Mouse (Mus musculus): ENCODE results near the gene Cblc. TPM values are rescaled to one million over a fixed set of nuclear protein-coding genes. Genes with fewer than 3 reads are reported as not detected.

Gene Cblc
- polyA plus RNA-seq, 1 experiment from 2014 or later: not detected

DNA sequence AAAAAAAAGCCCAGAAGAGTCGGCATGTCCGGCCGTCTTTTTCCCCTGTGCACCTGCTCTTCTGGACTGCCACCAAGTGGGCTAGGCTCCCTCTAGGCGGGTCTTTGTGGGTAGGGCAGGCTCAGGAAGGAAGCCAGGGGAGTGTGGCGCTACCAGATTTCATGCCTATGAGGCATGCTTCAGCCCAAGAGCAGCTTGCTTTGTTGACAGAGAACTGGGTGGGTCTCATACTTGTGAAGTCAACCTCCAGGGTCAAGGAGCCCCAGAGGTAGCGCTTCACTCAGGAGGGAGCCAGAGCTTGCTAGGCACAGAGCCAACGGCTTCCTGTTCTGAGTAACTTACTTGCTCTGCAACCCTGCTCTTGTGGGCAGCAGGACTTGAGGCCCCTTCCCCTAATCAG lies 43.0 kb downstream of the Cblc start:
- Histone ChIP-seq H3K4me3 (ENCODE audit: low read depth, low read length) (no peak overlapping the region), H3K27me3 (replicated peaks; ENCODE audit: control insufficient read depth, insufficient read depth, low read length) (no peaks in the 10 kb centered on the region), H3K9ac (ENCODE audit: low read length) (no peak overlapping the region), H3K9me3 (replicated peaks; ENCODE audit: control insufficient read depth, low read length) (no peaks in the 10 kb centered on the region), H3K27ac (ENCODE audit: low read depth, low read length) (no peak overlapping the region), H3K4me1 (ENCODE audit: control insufficient read depth, insufficient read depth, low read length) (no peaks in the 10 kb centered on the region), H3K4me2 (ENCODE audit: low read length) (no peak overlapping the region), H3K36me3 (ENCODE audit: control insufficient read depth, insufficient read depth, low read length) (no peaks in the 10 kb centered on the region)
- ATAC-seq: no peak
- 82% methylated on average over 7 of the region's 7 CpGs for WGBS
- DNase-seq (ENCODE audit: low spot score): no peak

DNA sequence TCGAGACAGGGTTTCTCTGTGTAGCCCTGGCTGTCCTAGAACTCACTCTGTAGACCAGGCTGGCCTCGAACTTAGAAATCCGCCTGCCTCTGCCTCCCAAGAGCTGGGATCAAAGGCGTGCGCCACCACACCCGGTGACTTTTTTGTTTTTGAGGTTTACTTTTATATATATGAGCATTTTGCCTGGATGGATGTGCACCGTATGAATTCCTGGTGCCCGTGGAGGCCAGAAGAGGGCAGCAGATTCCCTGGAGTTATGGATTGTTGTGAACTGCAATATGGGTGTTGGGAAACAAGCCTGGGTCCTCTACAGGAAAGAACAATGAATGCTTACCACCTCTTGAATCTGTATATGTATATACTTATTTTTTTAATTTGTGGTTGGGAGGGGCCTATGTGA lies 44.0 kb downstream of the Cblc start:
- no peaks in the 10 kb centered on the region for H3K36me3 ChIP-seq (ENCODE audit: control insufficient read depth, insufficient read depth, low read length)
- no peaks in the 10 kb centered on the region for H3K27me3 ChIP-seq (replicated peaks; ENCODE audit: control insufficient read depth, insufficient read depth, low read length)
- DNase-seq (ENCODE audit: low spot score): no peak
- no peak overlapping the region for H3K4me3 ChIP-seq (ENCODE audit: low read depth, low read length)
- H3K4me1 ChIP-seq (ENCODE audit: control insufficient read depth, insufficient read depth, low read length): peaks cover 9% of the 10 kb centered on the region; the same call in 1 of the 2 replicates
- H3K4me2 ChIP-seq (ENCODE audit: low read length): no peak overlapping the region
- H3K9me3 ChIP-seq (replicated peaks; ENCODE audit: control insufficient read depth, low read length): no peaks in the 10 kb centered on the region
- WGBS: 75% methylated on average over 8 of the region's 8 CpGs
- ATAC-seq: no peak
- no peak overlapping the region for H3K27ac ChIP-seq (ENCODE audit: low read depth, low read length)
- no peak overlapping the region for H3K9ac ChIP-seq (ENCODE audit: low read length)

DNA sequence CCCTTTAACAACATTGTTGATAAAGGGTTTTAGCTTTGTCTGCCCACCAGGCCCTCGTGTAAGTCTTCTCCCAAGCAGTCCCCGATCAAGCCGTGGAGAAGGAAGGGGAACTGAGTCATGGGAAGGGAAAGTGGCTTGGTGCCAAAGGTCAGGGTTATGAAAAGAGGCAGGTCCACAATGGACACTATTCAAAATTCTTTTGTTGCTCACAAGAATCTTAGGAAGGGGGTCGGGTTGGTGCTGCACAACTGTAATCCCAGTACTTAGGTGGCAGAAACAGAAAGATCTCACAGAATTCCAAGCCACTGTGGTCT lies 45.6 kb downstream of the Cblc start:
- Histone ChIP-seq H3K4me2 (ENCODE audit: low read length) (no peak overlapping the region), H3K36me3 (ENCODE audit: control insufficient read depth, insufficient read depth, low read length) (no peaks in the 10 kb centered on the region), H3K4me1 (ENCODE audit: control insufficient read depth, insufficient read depth, low read length) (peaks cover 20% of the 10 kb centered on the region), H3K27ac (ENCODE audit: low read depth, low read length) (no peak overlapping the region), H3K4me3 (ENCODE audit: low read depth, low read length) (no peak overlapping the region), H3K9me3 (replicated peaks; ENCODE audit: control insufficient read depth, low read length) (no peaks in the 10 kb centered on the region), H3K9ac (ENCODE audit: low read length) (no peak overlapping the region), H3K27me3 (replicated peaks; ENCODE audit: control insufficient read depth, insufficient read depth, low read length) (no peaks in the 10 kb centered on the region)
- 51% methylated on average over 4 of the region's 4 CpGs for WGBS
- ATAC-seq (no peak), DNase-seq (ENCODE audit: low spot score) (no peak)

DNA sequence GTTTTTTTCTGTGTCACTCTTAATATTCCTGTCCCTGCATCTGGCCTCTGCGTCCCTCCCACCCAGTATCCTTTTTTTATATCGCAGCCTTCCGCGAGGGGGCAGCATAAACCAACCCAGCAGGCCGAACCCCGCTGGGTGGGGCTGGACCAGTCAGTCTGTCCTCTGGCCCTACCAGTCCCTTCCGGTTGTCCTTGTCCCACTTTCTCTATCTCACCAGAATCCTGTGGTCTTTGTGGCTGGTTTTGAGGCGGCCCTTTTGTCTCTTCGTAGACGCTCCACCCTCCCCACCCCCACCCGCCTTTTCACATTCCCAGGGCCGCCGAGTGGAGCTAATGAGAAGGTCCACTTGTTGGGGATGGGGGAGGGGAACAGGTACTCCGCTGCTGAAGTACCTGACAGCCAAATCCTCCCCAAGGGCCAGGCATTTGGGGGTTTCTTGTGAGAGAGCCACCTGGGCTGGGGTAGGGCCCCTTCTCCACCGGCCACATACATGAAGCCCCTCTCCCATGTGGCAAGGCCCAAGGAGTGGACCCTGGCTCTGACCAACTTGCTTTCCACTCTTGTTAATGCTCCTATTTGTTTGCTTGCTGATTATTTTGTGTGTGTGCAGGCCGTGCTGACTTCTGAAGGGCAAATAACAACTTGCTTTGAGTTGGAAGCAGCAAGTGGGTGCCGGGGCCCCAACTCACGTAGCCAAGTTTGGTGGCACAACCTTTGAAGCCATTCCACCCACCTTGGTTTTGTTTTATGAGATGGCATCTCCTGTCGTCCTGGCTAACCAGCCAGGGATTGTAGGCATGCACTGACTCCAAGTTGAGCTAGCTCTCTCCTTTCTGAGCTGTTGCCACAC lies 46.2 kb downstream of the Cblc start, which contains the start of gene Nectin2:
Gene Nectin2 (minus strand): TSS at position 267 of the 853 bp plus-strand sequence.
- peak within 1 kb of the TSS; percentile 77 for H3K4me3 ChIP-seq (ENCODE audit: low read depth, low read length)
- H3K27ac ChIP-seq (ENCODE audit: low read depth, low read length): peak within 1 kb of the TSS; percentile 70
- H3K9ac ChIP-seq (ENCODE audit: low read length): peak within 1 kb of the TSS; percentile 90
- H3K4me1 ChIP-seq (ENCODE audit: control insufficient read depth, insufficient read depth, low read length): peaks cover 20% of the 10 kb centered on the region
- 16% methylated on average over 19 of the region's 19 CpGs for WGBS
- H3K9me3 ChIP-seq (replicated peaks; ENCODE audit: control insufficient read depth, low read length): no peaks in the 10 kb centered on the region
- ATAC-seq (peak; percentile 49), DNase-seq (ENCODE audit: low spot score) (peak; percentile 82)
- no peaks in the 10 kb centered on the region for H3K27me3 ChIP-seq (replicated peaks; ENCODE audit: control insufficient read depth, insufficient read depth, low read length)
- peak within 1 kb of the TSS; percentile 89 for H3K4me2 ChIP-seq (ENCODE audit: low read length)
- no peaks in the 10 kb centered on the region for H3K36me3 ChIP-seq (ENCODE audit: control insufficient read depth, insufficient read depth, low read length)

DNA sequence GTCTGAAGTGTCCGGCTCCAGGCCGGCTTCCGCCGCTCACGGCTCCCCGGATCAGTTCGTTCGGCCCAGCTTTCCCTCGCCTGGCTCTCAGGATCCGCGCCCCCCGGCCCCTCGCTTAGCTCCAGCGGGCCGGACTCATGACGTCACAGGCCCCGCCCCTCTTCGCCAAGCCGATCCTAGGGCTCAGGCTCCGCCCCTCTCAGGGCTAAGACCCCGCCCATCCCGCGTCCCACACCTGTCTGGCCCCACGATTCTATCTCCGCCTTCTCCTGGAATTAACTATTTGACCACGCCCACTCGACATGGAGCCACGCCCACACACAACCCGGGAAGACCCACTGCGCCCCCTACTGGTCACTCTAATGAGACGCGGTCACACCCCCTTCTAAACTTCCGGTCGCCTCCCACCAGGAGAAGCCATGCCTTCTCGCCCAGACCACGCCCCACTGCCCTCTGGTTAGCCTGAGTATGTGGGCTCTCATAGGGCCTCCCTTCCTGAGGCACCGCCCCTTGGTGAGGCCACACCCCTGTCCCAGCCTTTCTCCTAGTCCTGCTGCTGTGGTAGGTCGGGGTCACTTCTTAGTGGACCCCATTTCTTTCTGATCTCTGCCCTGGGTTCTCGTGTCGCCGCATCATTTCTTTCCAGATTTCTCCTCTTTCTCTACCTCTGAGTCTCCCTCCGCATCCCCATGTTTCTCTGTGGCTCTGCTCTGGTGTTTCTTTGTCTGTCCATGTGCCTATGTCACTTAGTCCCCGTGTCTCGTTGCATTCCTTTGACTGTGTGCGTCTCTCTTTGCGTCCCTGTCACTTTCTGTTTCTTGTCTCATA lies 47.0 kb downstream of the Cblc start:
- H3K4me2 ChIP-seq (ENCODE audit: low read length): peak overlapping the region; percentile 89
- ATAC-seq (peak; percentile 92), DNase-seq (ENCODE audit: low spot score) (peak; percentile 97)
- H3K9ac ChIP-seq (ENCODE audit: low read length): peak overlapping the region; percentile 90
- H3K27ac ChIP-seq (ENCODE audit: low read depth, low read length): peak overlapping the region; percentile 70
- H3K9me3 ChIP-seq (replicated peaks; ENCODE audit: control insufficient read depth, low read length): no peaks in the 10 kb centered on the region
- H3K27me3 ChIP-seq (replicated peaks; ENCODE audit: control insufficient read depth, insufficient read depth, low read length): no peaks in the 10 kb centered on the region
- under 1% methylated on average over 40 of the region's 46 CpGs for WGBS
- H3K36me3 ChIP-seq (ENCODE audit: control insufficient read depth, insufficient read depth, low read length): no peaks in the 10 kb centered on the region
- peak overlapping the region; percentile 77 for H3K4me3 ChIP-seq (ENCODE audit: low read depth, low read length)
- H3K4me1 ChIP-seq (ENCODE audit: control insufficient read depth, insufficient read depth, low read length): peaks cover 20% of the 10 kb centered on the region

DNA sequence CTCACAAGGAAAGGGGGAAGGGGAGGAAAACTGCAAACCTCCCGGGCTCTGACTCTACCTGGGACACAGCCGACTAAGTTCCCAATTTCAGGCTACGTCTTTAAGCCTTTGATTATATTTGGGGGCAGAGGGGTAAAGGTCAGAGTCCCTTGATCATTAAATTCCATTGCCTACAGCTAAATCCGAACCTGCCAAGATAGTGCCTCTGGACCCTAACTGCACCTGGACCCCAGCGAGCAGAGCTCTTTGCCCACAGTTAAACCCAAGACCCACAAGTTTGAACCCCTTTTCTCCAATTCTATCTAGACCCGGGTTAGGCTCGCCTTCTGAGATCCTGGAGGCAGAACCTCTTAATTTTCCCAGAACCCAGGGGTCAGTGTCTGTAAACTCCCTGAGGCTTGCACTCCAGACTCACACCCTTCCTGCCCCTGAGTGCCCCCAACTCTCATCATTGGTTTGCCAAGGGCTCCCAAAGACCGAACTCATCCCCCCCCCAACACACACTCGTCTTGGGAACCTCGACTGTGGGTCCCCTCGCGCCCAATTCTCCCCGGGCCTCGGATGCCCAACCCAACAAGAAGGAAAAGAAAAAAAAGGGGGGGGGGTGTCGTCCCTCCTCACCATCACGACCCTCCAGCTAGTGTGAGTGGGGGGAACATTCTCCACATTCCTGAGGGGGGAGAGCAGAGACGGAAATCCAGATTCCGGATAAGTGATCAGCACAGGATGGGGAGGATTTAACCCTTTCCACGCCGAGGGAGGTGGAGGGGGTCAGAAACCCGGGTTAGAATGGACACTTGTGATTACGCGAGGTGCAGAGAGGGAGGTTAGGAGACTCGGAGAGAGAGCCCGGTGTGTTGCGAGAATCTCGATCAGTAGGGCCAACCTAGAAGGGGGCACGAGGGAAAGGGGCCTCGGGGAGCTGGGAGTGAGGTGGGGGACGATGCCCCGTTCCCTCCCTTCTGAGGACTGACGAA lies 48.1 kb downstream of the Cblc start:
- peak overlapping the region; percentile 70; the same call in 1 of the 2 replicates for H3K27ac ChIP-seq (ENCODE audit: low read depth, low read length)
- peaks cover 5% of the 10 kb centered on the region; the same call in 1 of the 2 replicates for H3K36me3 ChIP-seq (ENCODE audit: control insufficient read depth, insufficient read depth, low read length)
- H3K9me3 ChIP-seq (replicated peaks; ENCODE audit: control insufficient read depth, low read length): no peaks in the 10 kb centered on the region
- DNase-seq (ENCODE audit: low spot score): peak; percentile 49
- under 1% methylated on average over 32 of the region's 32 CpGs for WGBS
- H3K27me3 ChIP-seq (replicated peaks; ENCODE audit: control insufficient read depth, insufficient read depth, low read length): no peaks in the 10 kb centered on the region
- peak overlapping the region; percentile 77 for H3K4me3 ChIP-seq (ENCODE audit: low read depth, low read length)
- H3K9ac ChIP-seq (ENCODE audit: low read length): peak overlapping the region; percentile 90
- peak; percentile 15 for ATAC-seq
- peak overlapping the region; percentile 89 for H3K4me2 ChIP-seq (ENCODE audit: low read length)
- H3K4me1 ChIP-seq (ENCODE audit: control insufficient read depth, insufficient read depth, low read length): peaks cover 20% of the 10 kb centered on the region

DNA sequence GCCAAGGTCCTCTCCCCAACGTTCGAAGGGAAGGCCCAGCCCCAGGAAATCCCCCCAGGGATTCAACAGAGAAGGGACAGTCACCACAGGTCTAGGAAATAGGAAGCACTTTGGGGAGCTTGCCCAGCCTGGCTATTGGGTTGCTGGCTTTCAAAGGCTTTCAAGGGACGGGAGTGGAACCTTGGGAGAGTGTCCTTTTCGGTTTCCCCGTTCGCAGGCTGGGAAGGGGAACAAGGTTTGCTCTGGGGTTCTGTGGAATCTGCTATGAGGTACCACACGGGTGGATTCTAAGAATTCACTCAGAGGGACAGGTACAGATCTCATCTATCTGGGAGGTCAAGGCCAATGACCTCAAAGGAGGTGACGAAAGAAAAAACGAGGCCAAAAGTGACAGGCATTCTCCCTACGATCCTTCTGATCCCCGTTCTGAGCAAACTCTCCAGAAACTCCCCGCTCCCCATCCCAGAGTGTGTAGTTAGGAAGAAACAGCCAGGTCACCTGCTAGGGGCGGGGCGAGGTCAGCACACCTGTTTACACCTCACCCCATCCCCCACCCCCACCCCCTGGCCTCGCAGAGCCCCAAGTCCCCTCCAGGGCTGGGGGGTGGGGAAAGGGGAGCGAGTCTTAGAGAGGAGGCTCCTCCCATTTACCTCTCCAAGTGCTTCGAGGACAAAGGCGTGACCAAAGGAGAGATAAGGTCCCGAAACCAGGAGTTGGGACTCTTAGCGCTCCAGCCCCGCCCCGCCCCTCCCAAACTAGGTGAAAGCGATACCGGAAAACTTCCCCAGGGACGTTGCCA lies 49.0 kb downstream of the Cblc start:
- no peak overlapping the region for H3K27ac ChIP-seq (ENCODE audit: low read depth, low read length)
- no peak for DNase-seq (ENCODE audit: low spot score)
- no peaks in the 10 kb centered on the region for H3K27me3 ChIP-seq (replicated peaks; ENCODE audit: control insufficient read depth, insufficient read depth, low read length)
- peak overlapping the region; percentile 90; the same call in 1 of the 2 replicates for H3K9ac ChIP-seq (ENCODE audit: low read length)
- H3K4me1 ChIP-seq (ENCODE audit: control insufficient read depth, insufficient read depth, low read length): peaks cover 20% of the 10 kb centered on the region
- no peaks in the 10 kb centered on the region for H3K9me3 ChIP-seq (replicated peaks; ENCODE audit: control insufficient read depth, low read length)
- peak overlapping the region; percentile 77 for H3K4me3 ChIP-seq (ENCODE audit: low read depth, low read length)
- 7% methylated on average over 25 of the region's 25 CpGs for WGBS
- no peak for ATAC-seq
- H3K36me3 ChIP-seq (ENCODE audit: control insufficient read depth, insufficient read depth, low read length): peaks cover 10% of the 10 kb centered on the region; the same call in 1 of the 2 replicates
- H3K4me2 ChIP-seq (ENCODE audit: low read length): peak overlapping the region; percentile 89

Measured in forebrain, embryonic 14.5 days (tissue).